Mouse (Mus musculus) midbrain, embryonic 14.5 days (tissue): ENCODE measurements around the gene Polr3gl. TPM values are rescaled to one million over a fixed set of nuclear protein-coding genes. Genes with fewer than 3 reads are reported as not detected.

Source experiments
- ATAC-seq: fragments of 200-750 bp; cut with Nextera tagmentation; 2 replicates; pipeline ENCODE4 v1.8.0; 2017; ENCODE audit warnings: moderate number of reproducible peaks, moderate library complexity; ENCODE audit not compliant: low FRiP score, low TSS enrichment
- DNase-seq: peaks from one replicate; pipeline ENCODE4 v3.0.0-alpha.2; 2015
- H3K27ac ChIP-seq: fragments of 300-500 bp; sonication (generic); replicated peaks from 2 replicates; pipeline ENCODE4 v1.5.1; 2014; ENCODE audit warnings: mild to moderate bottlenecking, low read depth, low read length, moderate library complexity
- H3K27me3 ChIP-seq: fragments of 300-500 bp; sonication (generic); 2 replicates; pipeline ENCODE4 v1.6.1; 2014; ENCODE audit warnings: low read length, control low read depth, mixed read lengths; ENCODE audit not compliant: control insufficient read depth, insufficient read depth
- H3K36me3 ChIP-seq: fragments of 300-500 bp; sonication (generic); 2 replicates; pipeline ENCODE4 v1.6.1; 2014; ENCODE audit warnings: low read length, control low read depth; ENCODE audit not compliant: control insufficient read depth, insufficient read depth
- H3K4me1 ChIP-seq: fragments of 300-500 bp; sonication (generic); 2 replicates; pipeline ENCODE4 v1.6.1; 2014; ENCODE audit warnings: mild to moderate bottlenecking, antibody characterized with exemption, low read length, control low read depth; ENCODE audit not compliant: control insufficient read depth, insufficient read depth
- H3K4me2 ChIP-seq: fragments of 300-500 bp; sonication (generic); 2 replicates; pipeline ENCODE4 v1.6.1; 2014; ENCODE audit warnings: mild to moderate bottlenecking, low read length, moderate library complexity
- H3K4me3 ChIP-seq: fragments of 300-500 bp; sonication (generic); replicated peaks from 2 replicates; pipeline ENCODE4 v1.5.1; 2014; ENCODE audit warnings: low read depth, low read length
- H3K9ac ChIP-seq: fragments of 300-500 bp; sonication (generic); replicated peaks from 2 replicates; pipeline ENCODE4 v1.6.1; 2014; ENCODE audit warnings: mild to moderate bottlenecking, low read length, moderate library complexity
- H3K9me3 ChIP-seq: fragments of 300-500 bp; sonication (generic); 2 replicates; pipeline ENCODE4 v1.6.1; 2016; ENCODE audit warnings: low read length, control low read depth, mixed read lengths; ENCODE audit not compliant: control insufficient read depth
- WGBS: fragments of 180-500 bp; shearing (Covaris S2); extraction: QIAGEN DNeasy Blood & Tissue Kit; methylation state at CpG from one replicate; pipeline ENCODE4 v1.1.7; 2014; 5-methylcytosine and 5-hydroxymethylcytosine counted together
- polyA plus RNA-seq: library from polyadenylated mRNA; unstranded; fragments of >200 nt; fragmentation: Nextera tagmentation; extraction: Ambion mirVana; gene quantifications from 2 replicates; pipeline ENCODE4 v1.2.1, GENCODE M21; 2014

The Polr3gl gene
- polyA plus RNA-seq, 1 experiment from 2014 or later, result 17.1 TPM

DNA sequence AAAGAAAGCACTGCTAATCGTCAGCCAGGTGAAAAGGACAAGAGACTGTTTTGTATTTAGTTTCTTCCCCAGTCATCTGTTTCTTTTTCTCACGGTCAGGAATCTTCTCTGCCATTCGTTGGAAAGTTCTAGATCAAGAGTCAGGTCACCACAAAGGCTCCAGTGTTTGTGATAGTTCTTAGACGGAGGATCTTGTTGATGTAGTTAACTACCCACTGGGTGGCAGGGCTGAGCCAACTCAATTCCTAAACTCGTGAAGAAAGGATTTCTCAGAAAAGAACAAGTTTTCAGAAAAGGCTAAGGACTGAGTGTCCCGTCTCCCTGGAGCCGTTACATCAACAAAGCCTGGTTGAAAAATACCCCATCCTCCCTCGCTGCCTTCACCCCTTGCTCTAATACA lies 42.8 kb downstream of the Polr3gl start:
- Histone ChIP-seq H3K4me3 (no peak overlapping the region), H3K4me2 (no peak overlapping the region), H3K9me3 (no peaks in the 10 kb centered on the region), H3K27ac (no peak overlapping the region), H3K9ac (no peak overlapping the region), H3K36me3 (no peaks in the 10 kb centered on the region), H3K4me1 (no peaks in the 10 kb centered on the region), H3K27me3 (peaks cover 3% of the 10 kb centered on the region; the same call in 1 of the 2 replicates)
- 23% methylated on average over 8 of the region's 8 CpGs for WGBS
- DNase-seq (peak; percentile 81), ATAC-seq (no peak)

DNA sequence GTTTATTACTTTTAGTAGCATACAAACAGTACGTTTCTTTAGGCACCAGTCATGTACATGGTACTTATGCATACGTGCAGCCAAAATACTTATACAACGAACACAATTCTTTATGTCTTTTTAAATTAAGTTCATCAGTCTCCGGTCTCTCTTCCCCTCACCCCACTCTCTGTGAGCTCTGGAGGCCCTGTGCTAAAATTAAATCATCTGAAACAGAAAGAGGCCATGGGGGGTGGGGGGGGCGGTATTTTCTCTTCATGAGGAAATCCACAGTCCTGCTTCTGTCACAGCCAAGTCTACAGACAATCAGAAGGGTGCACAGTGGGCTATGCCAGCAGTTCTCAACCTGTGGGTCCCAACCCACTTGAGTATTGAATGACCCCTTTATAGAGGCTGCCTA lies 44.6 kb downstream of the Polr3gl start:
- peaks cover 4% of the 10 kb centered on the region; the same call in 1 of the 2 replicates for H3K27me3 ChIP-seq
- DNase-seq (no peak), ATAC-seq (no peak)
- no peak overlapping the region for H3K27ac ChIP-seq
- H3K4me2 ChIP-seq, result no peak overlapping the region
- H3K4me1 ChIP-seq, result no peaks in the 10 kb centered on the region
- no peaks in the 10 kb centered on the region for H3K9me3 ChIP-seq
- H3K36me3 ChIP-seq, result no peaks in the 10 kb centered on the region
- no peak overlapping the region for H3K4me3 ChIP-seq
- no peak overlapping the region for H3K9ac ChIP-seq
- WGBS, result 80% methylated on average over 5 of the region's 5 CpGs

DNA sequence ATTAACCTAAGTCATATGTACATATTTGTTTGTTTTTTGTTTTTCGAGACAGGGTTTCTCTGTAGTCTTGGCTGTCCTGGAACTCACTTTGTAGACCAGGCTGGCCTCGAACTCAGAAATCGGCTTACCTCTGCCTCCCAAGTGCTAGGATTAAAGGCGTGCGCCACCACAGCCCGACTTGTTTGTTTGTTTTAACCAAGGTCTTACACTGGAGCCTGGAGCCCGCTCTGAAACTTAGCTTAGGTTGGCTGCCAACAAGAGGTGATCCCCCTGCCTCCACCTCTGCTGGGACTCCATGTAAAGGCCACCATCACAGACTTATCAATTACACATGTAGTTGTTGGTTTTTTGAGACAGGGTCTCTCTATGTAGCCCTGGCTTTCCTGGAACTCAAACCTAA lies 45.2 kb downstream of the Polr3gl start:
- Histone ChIP-seq H3K36me3 (no peaks in the 10 kb centered on the region), H3K9ac (no peak overlapping the region), H3K4me3 (no peak overlapping the region), H3K27ac (no peak overlapping the region), H3K4me2 (no peak overlapping the region), H3K9me3 (no peaks in the 10 kb centered on the region), H3K4me1 (no peaks in the 10 kb centered on the region), H3K27me3 (peaks cover 4% of the 10 kb centered on the region; the same call in 1 of the 2 replicates)
- DNase-seq (no peak), ATAC-seq (no peak)
- WGBS, result 85% methylated on average over 7 of the region's 7 CpGs

DNA sequence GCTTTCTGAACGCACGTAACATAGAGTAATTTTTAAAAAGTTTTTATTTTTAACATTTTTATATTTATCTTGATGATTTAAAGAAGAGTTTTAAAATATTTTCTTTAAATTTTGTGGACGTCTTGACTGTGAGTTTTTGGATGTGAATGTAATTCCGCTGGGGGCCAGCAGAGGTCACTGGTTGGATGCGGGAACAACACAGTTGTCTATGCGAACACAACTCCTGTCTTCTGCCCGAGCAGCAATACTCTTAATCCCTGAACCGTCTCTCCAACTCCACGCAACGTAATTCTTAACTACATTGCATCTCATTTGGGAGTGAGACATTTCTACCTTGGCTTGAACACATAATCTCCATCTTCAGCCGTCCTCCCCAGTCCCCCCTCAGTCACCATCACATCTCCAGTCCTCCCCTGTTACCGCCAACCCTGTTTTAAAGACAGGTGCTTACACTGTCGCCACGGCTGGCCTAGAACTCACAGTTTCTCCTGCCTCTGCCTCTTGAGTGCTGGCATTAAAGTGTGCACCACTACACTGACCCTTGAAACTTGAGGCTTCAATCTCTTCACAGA lies 46.5 kb downstream of the Polr3gl start:
- H3K36me3 ChIP-seq, result no peaks in the 10 kb centered on the region
- H3K4me3 ChIP-seq, result no peak overlapping the region
- no peaks in the 10 kb centered on the region for H3K9me3 ChIP-seq
- H3K4me2 ChIP-seq, result peak overlapping the region; percentile 34
- H3K27me3 ChIP-seq, result peaks cover 4% of the 10 kb centered on the region; the same call in 1 of the 2 replicates
- DNase-seq, result peak; percentile 86
- no peak overlapping the region for H3K27ac ChIP-seq
- no peaks in the 10 kb centered on the region for H3K4me1 ChIP-seq
- ATAC-seq, result no peak
- 7% methylated on average over 14 of the region's 14 CpGs for WGBS
- no peak overlapping the region for H3K9ac ChIP-seq

DNA sequence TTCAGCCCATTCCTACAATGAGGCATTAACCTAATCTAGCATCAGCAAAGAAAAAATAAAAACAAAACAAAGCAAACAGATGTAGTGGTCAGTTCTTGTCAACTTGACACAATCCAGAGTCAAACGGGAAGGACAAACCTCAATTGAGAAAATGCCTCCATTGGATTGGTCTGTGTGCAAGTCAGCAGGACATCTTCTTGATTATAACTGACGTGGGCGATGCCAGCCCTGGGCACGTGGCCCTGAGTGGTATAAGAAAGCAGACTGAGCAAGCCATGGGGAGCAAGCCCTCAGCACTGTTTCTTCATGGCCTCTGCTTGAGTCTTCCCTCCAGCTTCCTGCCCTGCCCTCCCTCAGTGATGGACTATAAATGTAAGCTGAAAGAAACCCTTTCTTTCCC lies 47.1 kb downstream of the Polr3gl start:
- H3K4me1 ChIP-seq, result no peaks in the 10 kb centered on the region
- H3K36me3 ChIP-seq, result no peaks in the 10 kb centered on the region
- 49% methylated on average over 4 of the region's 4 CpGs for WGBS
- DNase-seq (no peak), ATAC-seq (no peak)
- peak overlapping the region; percentile 13; the same call in 1 of the 2 replicates for H3K4me2 ChIP-seq
- no peak overlapping the region for H3K4me3 ChIP-seq
- peaks cover 4% of the 10 kb centered on the region; the same call in 1 of the 2 replicates for H3K27me3 ChIP-seq
- H3K9ac ChIP-seq, result no peak overlapping the region
- H3K27ac ChIP-seq, result no peak overlapping the region
- H3K9me3 ChIP-seq, result no peaks in the 10 kb centered on the region

DNA sequence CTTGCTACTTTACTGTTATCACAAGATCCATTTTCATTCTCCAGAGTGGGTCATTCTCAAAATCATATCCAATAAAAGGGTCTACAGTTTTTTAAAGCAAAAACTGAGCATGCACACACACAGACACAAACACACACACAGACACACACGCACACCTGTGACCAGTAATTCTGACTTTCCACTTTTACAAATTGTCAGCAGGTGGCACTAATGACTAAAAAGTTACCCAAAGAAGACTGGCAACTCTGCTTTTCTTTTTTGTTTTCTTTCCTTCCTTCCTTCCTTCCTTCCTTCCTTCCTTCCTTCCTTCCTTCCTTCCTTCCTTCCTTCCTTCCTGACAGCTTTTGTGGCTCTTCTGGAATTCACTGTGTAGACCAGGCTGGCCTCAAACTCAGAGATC lies 48.4 kb downstream of the Polr3gl start:
- H3K36me3 ChIP-seq, result no peaks in the 10 kb centered on the region
- H3K4me2 ChIP-seq, result no peak overlapping the region

DNA sequence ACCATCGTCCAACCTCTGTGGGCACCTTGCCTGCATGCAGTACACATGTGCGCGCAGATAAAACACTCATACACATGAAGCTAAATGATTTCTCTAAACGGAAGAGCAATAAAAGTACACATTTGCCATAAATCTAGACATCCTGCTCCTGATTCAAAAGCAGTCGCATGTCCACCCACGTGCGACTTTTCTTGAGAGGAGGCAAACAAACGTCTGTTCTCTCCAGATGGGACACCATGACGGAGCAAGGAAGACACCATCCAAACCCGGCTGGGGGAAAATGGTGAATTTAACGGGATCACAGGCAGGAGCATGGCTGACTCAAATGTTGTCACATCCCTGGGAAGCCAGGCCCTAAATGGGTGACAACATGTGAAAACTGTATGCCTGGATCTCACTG lies 50.6 kb downstream of the Polr3gl start:
- no peaks in the 10 kb centered on the region for H3K4me1 ChIP-seq
- no peak overlapping the region for H3K4me2 ChIP-seq
- no peaks in the 10 kb centered on the region for H3K9me3 ChIP-seq
- no peak overlapping the region for H3K9ac ChIP-seq
- DNase-seq (no peak), ATAC-seq (no peak)
- H3K36me3 ChIP-seq, result no peaks in the 10 kb centered on the region
- peaks cover 4% of the 10 kb centered on the region; the same call in 1 of the 2 replicates for H3K27me3 ChIP-seq
- no peak overlapping the region for H3K4me3 ChIP-seq
- H3K27ac ChIP-seq, result no peak overlapping the region
- WGBS, result 89% methylated on average over 11 of the region's 11 CpGs

More for the DNA sequence above, 48.4 kb downstream of the Polr3gl start:
- Histone ChIP-seq H3K9me3 (no peaks in the 10 kb centered on the region), H3K9ac (no peak overlapping the region), H3K27ac (no peak overlapping the region), H3K27me3 (peaks cover 4% of the 10 kb centered on the region; the same call in 1 of the 2 replicates), H3K4me1 (no peaks in the 10 kb centered on the region), H3K4me3 (no peak overlapping the region)
- WGBS, result 38% methylated on average over 1 of the region's 1 CpGs
- ATAC-seq, result no peak
- no peak for DNase-seq

DNA sequence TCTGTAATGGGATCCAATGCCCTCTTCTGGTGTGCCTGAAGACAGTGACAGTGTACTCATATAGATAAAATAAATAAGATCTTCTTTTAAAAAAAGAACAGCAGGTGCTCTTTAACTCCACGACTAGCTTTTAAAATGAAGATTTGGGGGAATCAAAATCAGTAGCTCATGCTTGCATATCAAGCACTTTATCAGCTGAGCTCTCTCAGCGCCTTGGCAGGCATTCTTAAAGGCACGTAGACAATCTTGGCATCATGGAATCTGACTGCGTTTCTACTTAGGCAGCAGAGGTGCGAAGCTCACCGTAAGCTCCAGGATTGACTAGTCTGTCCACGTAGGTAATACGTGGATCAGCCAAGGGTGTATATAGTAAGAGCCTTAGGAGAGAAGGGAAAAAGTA lies 51.4 kb downstream of the Polr3gl start:
- no peak for DNase-seq
- peaks cover 4% of the 10 kb centered on the region; the same call in 1 of the 2 replicates for H3K27me3 ChIP-seq
- H3K36me3 ChIP-seq, result no peaks in the 10 kb centered on the region
- H3K4me1 ChIP-seq, result no peaks in the 10 kb centered on the region
- H3K4me2 ChIP-seq, result no peak overlapping the region
- no peak overlapping the region for H3K27ac ChIP-seq
- ATAC-seq, result no peak
- no peak overlapping the region for H3K9ac ChIP-seq
- no peak overlapping the region for H3K4me3 ChIP-seq
- WGBS, result 80% methylated on average over 8 of the region's 8 CpGs
- H3K9me3 ChIP-seq, result no peaks in the 10 kb centered on the region

DNA sequence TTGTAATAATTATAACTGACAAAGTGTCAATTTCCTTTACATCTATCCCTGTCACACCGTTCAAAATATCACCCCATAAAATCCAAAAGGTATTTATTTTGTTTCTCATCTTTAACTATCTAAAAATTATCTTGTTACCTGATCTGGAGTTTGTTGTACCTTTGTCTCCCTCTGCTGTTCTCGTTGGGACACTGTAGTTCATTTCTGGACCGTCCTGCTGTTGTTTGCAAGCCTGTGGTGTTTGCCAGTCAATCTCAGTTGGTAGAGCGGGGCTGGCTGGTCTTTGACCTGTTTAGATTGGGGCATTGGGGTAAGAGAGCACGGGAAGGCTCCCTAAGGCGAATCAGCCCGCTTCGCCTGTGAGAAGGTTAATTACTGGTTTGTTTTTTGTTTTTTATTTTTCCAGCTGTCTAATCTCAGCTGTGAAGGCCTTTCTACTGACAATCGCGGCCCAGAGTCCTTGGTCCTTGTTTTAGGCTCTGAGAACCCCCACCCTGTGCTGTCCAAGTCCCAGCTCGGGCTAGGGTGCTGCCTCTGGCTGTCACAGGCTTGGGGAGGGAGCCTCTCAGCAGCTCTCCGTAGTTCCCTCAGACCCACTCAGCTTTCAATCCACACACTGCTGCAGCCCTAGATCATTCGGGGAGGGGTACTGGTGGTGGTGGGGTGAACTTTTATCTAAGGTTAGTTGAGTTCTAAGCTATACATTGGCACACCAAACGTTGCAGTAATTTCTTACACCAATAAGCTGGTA lies 52.5 kb downstream of the Polr3gl start:
- WGBS, result 24% methylated on average over 14 of the region's 14 CpGs
- Histone ChIP-seq H3K4me1 (no peaks in the 10 kb centered on the region), H3K9ac (no peak overlapping the region), H3K9me3 (no peaks in the 10 kb centered on the region), H3K4me2 (no peak overlapping the region), H3K4me3 (no peak overlapping the region), H3K27ac (no peak overlapping the region), H3K36me3 (no peaks in the 10 kb centered on the region), H3K27me3 (peaks cover 3% of the 10 kb centered on the region; the same call in 1 of the 2 replicates)
- ATAC-seq (no peak), DNase-seq (peak; percentile 69)
